Mouse (Mus musculus): ENCODE measurements at regions not wholly inside any gene's neighbourhood (a gene's known extent, or its start where the extent isn't known, plus 50 kb on each side); places are given as distances from the start of the nearest gene placed in this dataset.

DNA sequence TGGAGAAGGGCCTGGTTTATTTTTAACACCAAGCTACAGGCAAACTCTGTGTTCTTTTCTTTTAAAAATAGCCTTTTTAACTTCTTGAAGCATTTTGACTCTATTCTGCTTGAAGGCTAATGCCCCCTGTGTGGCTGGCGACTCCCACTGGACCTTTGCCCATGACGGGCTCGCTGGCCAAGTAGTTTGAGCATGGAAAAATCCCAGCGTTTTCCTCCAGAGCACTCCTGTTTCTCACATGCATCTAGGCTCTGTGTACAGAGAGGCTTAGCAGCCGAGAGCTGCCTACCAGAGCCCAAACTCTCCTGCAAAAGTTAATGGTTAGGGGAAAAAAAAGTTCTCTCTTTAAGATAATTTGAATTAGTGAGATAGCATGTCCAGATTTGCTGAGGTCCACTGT, 52.7 kb upstream of the Anapc15-ps start:
- in situ Hi-C loops (cut with MboI, MseI) = loop anchor here in 1 of 2 experiments (25.0 kb wide), 1 partner anchor 1414 kb away; the partner anchor contains the start of gene Tmcc3

DNA sequence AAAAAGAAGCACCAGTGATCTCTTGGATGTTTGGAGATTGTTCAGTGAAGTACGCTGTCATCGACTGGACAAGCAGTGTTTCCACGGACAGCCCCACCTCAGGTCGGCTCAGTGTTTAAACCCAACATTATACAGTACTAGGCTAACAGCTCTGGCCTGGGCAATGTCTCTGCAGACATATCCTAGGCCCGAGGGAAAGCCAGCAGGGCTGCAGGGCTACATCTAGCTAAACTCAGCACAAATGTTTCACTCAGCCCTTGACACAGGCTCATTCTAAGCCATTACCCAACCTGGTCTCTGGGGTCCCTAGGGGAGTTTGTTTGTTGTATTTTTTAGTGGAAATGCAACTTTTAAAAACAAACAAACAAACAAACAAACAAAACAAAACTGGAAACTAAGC, 52.1 kb upstream of the Anapc15-ps start:
- in situ Hi-C loops (cut with MboI, MseI) = loop anchor here in 1 of 2 experiments (25.0 kb wide), 1 partner anchor 1413 kb away; the partner anchor contains the start of gene Tmcc3

All from T-helper 17 cell (primary cell).